In genomic region chr13:116969650-116970049, GRCm38 (mm10) we compare ENCODE assay signal across 18 mouse cellular contexts.
"Had no signal": no experiment of that assay in that cellular context is flagged by ENCODE, and none has a peak within 500 bp of the region (broad histone marks: within the 10 kb centered on the region; RNA-seq: fewer than 3 reads in every experiment).

No protein-coding gene starts in this region.

- H3K4me3 ChIP-seq: lung, embryonic 15.5 days; megakaryocyte, embryonic 14.5 days; midbrain, embryonic 13.5 days; midbrain, embryonic 15.5 days; neural tube, embryonic 12.5 days; stomach, embryonic 15.5 days had no signal

- H3K9ac ChIP-seq: liver, postnatal 0 days; lung, embryonic 15.5 days; midbrain, embryonic 13.5 days; midbrain, embryonic 15.5 days; neural tube, embryonic 12.5 days; stomach, embryonic 15.5 days had no signal

- H3K4me2 ChIP-seq: lung, embryonic 15.5 days; midbrain, embryonic 11.5 days; midbrain, embryonic 13.5 days; midbrain, embryonic 15.5 days; neural tube, embryonic 12.5 days; stomach, embryonic 15.5 days had no signal

- DNase-seq: liver, postnatal 0 days; lung, adult 2 months; lung, postnatal 14 days; lung, postnatal 36 days; right cerebral cortex, postnatal 14 days; thymus, adult 18-20 months; thymus, postnatal 14 days; thymus, postnatal 36 days had no signal

- H3K27me3 ChIP-seq: lung, embryonic 15.5 days; megakaryocyte, embryonic 14.5 days; midbrain, embryonic 13.5 days; midbrain, embryonic 15.5 days; neural tube, embryonic 12.5 days; stomach, embryonic 15.5 days had no signal

- H3K4me1 ChIP-seq: lung, embryonic 15.5 days; megakaryocyte, embryonic 14.5 days; midbrain, embryonic 13.5 days; midbrain, embryonic 15.5 days; neural tube, embryonic 12.5 days; stomach, embryonic 15.5 days had no signal

- H3K27ac ChIP-seq: lung, embryonic 15.5 days; macrophage; midbrain, embryonic 13.5 days; midbrain, embryonic 15.5 days; neural tube, embryonic 12.5 days; stomach, embryonic 15.5 days; stomach, postnatal 0 days had no signal

- ATAC-seq: liver, postnatal 0 days; lung, postnatal 0 days; midbrain, embryonic 13.5 days; midbrain, embryonic 15.5 days had no signal

- H3K36me3 ChIP-seq: lung, embryonic 15.5 days; midbrain, embryonic 13.5 days; midbrain, embryonic 15.5 days; neural tube, embryonic 12.5 days; stomach, embryonic 15.5 days had no signal

- H3K9me3 ChIP-seq: lung, embryonic 15.5 days; megakaryocyte, embryonic 14.5 days; midbrain, embryonic 13.5 days; midbrain, embryonic 15.5 days; neural tube, embryonic 12.5 days; stomach, embryonic 15.5 days had no signal
